Mouse (Mus musculus): Measurements from ENCODE around the gene Tmeff1. TPM values are rescaled to one million over a fixed set of nuclear protein-coding genes. Genes with fewer than 3 reads are reported as not detected.

Gene Tmeff1
- total RNA-seq, 2 experiments from 2014 or later: 0.52 to 0.66 TPM

DNA sequence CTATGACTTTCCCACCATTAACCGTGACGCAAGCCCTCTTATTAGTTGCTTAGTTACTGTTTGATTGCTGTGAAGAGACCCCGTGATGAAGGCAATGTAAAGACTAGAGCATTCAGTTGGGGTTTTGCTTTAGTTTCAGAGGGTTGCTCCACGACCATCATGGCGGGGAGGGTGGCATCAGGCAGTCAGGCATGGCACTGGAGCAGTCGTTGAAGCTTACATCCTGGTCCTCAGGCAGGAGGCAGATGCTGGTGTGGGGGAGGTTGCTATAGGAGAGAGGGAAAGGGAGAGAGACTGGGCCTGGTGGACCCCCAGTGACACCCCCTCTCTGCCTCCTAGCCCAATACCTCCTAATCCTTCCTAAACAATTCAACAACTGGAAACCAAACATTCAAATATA lies 35.1 kb downstream of the Tmeff1 start:
- DNase-seq (ENCODE audit: low spot score): no peak

DNA sequence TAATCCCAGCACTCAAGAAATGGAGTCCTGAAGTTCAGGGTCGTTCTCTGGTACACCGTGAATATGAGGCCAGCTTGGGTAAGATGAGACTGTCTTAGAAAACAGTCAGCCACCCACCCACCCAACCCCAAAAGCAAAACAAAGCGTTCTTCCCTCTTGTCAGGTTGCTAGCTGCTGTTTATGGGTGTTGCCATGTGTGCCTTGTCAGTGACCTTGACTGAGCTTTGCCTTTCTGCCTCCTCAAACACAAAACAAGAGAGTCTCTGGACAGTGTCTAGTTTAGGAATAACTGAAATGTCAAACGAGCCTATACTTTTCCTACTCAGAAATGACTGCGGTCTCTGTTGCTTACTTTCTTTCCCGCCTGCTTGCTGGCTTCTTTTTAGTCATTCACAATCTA lies 37.3 kb downstream of the Tmeff1 start:
- DNase-seq (ENCODE audit: low spot score): no peak

DNA sequence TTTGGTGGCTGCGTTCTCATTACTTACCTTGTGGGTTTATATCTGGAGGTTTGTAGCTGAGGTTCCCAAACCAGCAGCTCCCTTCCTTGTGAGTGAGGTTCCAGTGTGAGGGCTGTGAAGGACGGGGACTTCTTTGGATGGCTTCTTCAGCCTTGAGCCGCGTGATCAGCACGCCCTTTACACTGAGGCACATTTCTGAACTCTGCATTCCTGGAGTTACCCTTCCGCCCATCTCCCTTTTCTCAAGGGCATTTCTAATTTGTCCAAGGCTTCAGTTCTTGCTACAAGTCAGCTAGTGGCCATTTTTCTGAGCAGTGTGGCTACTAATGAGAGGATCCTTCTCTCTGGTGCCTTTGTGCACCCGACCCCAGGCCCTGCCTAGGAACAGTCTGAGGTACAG lies 38.0 kb downstream of the Tmeff1 start:
- no peak for DNase-seq (ENCODE audit: low spot score)

DNA sequence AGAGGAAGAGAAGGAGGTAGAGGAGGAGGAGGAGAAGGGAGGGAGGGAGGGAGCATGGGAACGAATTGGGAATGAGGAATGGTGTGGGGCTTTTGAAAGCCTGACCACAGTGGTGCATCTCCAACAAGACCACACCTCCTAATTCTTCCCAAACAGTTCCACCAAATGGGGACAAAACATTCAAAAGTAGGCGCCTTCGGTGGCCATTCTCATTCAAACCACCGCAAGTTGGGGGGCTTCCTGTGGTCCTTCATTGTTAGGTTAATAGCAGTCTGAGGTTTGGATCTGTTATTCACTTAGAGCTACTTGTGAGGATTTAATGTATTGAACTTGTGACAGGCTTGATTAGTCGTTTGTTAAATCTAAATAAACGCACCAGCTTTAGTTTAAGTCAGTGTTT lies 40.0 kb downstream of the Tmeff1 start:
- no peak for DNase-seq (ENCODE audit: low spot score)

DNA sequence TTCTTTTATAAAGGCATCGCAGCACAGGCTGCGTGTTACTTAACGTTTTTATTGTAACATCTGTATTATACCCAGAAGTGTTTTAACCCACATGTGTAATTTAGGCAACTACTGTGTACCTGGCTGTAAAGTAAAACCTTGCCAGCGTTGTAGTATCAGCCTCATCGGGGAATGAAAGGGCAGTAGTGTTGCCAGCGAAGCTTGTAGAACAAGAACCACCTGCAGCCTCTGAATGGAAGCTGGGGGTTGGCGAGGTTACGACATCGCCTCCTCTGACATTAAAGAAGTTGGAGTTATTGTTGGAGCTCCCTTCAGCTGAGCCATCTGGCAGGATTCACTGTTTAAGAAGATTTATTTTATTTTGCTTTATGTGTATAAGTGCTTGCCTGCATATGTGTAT lies 40.9 kb downstream of the Tmeff1 start:
- DNase-seq (ENCODE audit: low spot score): no peak

DNA sequence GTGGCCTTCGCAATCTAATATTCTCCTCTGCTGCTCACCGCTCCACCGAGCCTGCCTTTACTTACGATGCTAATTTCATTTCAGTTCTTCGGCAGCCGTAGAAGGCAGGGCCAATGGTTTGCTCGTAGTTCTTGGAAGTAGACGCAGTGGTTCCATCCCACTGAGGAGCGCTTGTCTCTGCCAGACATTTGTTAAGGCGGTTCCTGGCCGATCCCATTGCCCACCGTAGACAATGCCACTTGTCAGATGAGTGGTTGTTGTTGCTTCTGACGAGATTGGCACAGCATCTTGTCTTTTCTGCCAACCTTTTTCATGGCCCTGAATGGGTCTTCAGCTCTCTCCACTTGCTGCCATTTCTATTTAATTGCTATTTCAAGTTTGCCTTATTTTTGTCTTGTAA lies 44.5 kb downstream of the Tmeff1 start:
- no peak for DNase-seq (ENCODE audit: low spot score)

DNA sequence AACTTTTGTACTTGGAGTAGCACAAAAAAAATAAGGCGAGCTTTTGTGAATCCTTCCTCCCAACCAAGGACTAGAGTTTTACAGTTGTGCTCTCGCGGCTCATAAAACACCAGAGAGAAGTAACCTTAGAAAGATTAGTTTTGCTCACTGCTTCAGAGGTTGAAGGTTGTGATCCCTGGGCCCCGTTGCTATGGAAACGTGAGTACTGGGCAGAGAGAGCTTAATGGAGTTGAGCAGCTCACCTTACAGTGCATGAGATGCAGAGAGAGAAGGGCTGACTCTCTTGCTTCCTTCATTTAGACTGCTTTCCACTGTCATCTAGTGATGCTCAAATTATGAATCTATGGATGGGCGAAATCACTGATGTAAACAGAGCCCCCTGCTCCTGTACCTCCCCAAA lies 48.6 kb downstream of the Tmeff1 start:
- no peak for DNase-seq (ENCODE audit: low spot score)

DNA sequence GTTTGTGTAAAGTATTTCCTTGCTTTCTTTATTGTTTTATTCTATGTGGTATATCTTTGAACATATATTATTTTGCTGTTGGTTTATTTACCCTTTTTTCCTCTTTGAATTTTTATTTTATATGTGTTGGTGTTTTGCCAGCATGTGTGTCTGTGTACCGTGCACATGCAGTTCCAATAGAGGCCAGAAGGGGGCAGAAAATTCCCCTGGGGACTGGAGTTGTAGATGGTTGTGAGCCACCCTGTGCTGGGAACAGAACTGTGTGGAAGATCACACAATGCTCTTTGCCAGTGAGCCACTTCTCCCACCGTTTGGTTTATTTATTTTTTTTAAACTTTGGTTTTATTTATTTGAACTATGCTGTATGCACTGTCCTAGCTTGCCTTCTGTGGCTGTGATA lies 49.1 kb downstream of the Tmeff1 start:
- DNase-seq (ENCODE audit: low spot score): no peak

DNA sequence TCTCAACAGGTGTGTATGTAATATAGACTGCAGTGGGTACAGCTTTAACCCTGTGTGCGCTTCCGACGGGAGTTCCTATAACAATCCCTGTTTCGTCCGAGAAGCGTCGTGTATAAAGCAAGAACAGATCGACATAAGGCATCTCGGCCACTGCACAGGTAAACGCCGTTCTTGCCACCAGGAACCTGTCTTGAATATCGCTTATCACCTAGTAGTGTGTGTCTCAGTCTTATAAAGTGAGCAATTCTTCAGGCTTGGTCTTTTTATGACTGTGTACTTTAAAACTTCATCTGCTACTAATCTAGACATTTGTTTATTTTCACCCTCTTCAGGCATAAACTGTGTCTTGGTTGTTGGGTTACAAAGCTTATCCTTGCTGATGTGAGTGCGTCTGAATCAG lies 51.9 kb downstream of the Tmeff1 start:
- DNase-seq (ENCODE audit: low spot score): no peak

DNA sequence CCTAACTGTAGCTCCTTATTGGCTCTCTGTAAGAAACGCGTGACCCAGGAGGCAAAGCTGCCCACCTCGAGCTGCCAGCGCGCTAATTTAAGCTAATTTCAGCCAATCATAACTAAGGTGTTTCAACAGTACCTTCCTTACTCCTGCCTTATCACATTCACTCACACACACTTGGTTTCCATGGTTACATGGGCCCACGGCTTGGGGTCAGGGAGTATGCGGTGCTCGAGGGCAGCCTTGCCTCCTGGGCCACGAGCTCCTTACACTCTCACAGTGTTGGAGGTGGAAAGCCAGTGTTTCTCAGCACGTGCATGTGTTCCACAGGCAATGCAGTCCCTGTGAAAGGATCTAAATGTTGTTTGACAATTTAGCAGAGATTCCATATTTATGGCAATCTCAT lies 53.2 kb downstream of the Tmeff1 start:
- DNase-seq (ENCODE audit: low spot score): no peak

DNA sequence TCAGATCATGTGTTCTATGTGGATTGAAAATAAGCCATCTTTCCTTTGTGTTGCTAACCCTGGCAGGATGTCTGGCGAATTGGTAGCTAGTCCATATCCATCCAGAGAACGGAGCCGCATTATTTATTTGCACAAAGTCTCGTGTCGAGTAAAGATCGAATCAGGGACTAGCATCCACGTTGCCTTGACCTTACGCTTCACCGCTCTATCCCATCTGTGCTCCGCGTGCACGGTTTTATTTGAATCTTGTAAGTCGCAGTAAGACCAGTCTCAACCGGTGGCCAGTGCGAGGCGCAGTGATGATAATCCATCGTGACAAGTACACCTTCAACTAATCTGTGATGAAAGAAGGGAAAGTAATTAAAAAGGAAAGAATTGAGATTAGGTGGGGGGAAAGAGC lies 54.5 kb downstream of the Tmeff1 start:
- no peak for DNase-seq (ENCODE audit: low spot score)

DNA sequence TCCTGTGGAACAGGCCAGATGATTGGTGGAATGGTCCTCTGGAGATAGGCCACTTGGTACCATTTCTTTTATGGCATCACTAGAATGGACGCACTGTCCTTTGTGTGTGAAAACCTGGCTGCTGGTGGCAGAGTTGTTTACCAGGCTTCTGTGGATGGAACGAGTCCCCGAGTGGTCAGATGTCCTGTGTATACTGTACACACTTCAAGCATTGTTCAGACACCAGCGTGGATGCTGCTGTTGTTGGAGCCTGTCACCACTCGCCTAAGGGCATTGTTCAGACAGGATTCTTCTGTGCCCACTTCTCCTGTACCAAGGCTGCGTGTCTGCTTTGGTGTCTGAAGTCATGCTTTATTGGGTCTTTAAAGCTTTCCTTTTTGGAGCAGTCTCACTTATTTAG lies 58.8 kb downstream of the Tmeff1 start:
- no peak for DNase-seq (ENCODE audit: low spot score)

DNA sequence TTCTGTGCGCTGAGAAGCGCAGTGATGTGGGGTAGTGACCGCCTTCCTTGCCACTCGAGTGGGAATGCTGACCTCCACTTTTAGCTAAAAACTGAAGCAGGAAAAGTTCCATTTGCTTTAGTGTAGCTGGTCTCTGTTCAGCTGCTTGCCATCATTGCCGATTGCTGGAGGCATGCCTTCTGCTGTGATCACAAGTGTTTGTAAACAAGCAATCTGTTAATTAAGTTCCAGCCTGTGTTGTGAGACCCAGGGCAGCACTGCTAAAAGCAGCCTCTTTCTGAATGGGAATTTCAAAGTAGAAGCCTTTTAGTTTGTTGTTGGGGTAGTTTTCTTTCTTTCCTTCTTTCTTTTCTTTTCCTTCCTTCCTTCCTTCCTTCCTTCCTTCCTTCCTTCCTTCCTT lies 61.2 kb downstream of the Tmeff1 start:
- DNase-seq (ENCODE audit: low spot score): no peak

DNA sequence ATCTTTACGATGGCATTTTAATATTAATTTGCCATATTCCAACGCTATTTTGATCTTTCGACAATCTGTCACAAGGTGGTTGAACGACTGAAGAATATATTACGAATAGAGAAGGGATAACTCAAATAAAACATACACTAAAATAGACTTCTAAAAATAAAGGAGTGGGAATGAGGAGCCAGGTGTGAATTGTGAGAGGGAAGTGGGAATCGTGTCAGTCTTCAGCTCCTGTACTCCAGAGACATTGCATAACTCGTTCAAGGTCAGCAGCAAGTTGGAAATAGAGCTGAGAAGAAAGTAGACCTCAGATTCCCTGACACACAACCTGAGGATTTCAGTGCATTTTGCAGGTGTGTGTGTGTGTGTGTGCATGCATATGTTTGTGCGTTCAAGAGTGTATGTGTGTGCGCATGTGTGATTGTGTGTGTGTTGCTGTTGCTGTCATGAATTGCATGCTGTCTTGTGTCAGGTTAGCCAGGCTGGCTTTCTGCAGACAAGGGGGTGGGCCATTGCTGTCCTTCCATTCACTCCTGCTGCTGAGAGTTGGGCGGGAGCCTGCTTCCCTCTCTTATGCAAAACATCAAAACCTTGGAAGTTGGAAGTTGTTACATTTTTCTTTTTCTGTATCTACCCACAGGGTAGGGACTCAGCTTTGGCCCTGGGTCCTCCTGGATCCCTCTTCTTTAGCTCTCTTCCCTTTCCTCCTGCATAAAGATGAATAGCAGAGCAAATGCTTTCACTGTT lies 65.8 kb downstream of the Tmeff1 start:
- no peak for DNase-seq (ENCODE audit: low spot score)

DNA sequence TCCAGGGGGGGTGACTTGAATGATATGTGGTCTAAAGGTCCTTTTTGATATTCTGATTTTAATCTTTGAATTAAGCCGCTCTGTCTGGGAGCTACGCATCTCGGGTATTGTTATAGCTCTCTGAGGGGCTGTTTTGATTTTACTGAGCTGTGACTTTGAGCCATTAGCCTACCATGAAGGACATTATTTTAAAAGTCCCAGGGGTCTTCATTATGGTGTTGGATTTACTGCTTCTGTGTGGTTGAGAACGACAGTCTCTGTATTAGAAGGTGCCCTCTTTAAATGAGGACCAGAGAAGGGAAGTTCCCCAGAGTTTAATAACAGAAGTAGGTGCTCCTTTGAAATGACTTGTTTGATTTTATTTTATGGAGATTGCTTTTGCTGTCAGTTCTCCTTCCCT lies 69.1 kb downstream of the Tmeff1 start:
- no peak for DNase-seq (ENCODE audit: low spot score)

DNA sequence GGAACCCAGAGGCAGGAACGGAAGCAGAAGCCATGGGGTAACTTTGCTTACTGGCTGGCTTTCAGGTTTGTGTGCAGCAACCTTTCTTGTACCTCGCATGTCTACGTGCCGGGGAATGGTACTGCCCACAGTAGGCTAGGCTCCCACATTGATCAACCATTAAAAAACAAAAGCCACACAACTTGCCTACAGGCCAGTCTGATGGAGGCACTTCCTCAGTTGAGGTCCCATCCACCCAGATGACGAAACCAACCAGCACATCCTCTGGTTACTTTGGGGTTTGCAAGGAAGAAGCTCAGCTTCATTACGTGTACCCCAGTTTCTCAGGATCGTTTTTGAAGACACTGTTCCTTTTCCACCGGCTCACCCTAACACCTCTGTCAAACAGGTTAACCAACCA lies 71.6 kb downstream of the Tmeff1 start:
- DNase-seq (ENCODE audit: low spot score): no peak

DNA sequence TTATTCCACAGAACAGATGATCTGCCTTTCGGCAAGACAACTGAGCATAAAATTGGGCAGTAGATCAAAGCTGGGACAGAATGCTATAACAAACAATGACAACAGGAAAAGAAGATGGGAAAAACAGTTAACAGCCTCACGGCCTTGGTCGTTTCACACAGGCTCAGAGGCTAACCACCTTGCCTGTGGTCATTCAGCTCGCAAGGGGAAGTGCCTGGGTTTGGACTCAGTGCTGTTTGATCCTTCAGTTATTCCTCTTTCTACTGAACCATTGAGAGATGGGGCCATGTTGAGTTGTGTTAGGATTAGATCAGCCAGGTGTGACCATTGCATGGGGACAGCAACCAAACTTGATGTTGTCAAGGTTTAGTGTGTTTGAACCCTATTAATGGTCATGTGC lies 75.2 kb downstream of the Tmeff1 start:
- DNase-seq (ENCODE audit: low spot score): no peak

DNA sequence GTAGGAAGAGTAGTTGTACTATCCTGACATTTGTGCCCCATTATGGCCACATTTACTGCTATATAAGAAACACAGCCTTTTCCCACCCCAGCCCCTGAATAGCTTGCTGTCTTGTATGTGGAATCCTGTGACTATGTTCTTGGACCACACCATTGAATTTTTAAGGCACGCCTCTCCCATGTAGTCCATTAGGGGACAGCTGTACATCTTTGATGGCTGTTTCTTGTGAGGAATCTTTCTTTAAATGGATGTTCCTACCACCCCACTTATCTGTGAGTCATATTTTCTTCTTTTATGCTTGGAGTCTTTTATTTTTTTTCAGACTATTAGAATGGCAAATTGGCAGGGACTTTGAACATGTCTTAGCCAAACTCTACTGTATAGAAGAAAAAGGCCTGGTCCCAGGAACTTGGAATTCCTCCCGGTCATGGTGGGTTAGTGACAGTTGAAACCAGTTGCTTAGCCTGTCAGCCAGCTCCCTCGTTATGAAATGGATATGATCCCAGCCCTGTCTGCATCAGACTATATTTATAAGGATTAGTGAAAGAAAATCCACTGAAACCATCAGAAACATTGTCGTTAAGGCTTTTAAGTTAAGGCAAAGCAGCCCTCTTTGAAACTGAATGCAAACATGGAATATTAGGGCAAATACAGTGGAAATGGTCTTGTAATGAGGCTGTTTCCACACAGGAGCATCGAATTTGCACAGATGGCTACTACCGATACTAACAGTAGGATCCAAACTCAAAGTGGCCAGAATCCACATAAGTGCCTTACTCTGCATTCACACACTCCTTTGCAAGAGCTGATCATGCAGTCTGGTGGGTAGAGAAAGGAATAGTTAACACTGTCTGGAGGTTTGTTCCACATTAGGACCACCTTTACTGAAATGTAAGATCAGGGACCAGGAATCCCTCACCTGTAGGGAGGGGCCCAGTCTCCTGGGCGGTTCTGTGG lies 75.9 kb downstream of the Tmeff1 start:
- DNase-seq (ENCODE audit: low spot score): no peak

DNA sequence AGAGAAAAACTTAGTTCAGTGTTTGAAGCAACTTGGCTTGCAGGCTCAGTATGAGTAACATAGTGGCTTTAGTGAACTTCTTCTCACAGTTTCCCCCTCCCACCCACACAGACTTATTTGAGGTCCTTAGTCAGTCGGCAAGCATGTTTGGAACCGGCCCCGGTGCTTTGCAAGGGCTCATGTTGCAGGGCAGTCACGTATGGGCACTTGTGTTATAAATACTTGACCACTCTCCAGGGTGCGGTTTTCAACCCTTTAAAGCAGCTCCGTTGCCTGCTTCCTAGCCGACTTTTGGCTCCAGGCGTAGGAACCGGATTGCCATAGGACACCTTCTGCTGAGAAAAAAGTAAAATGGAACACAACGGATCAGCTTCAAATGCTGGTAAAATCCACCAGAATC lies 78.3 kb downstream of the Tmeff1 start, which contains the start of gene Cavin4:
TSS of gene Cavin4 (plus strand) at position 244 of the 400 bp plus-strand sequence.
- peak; percentile 89 for DNase-seq (ENCODE audit: low spot score)

DNA sequence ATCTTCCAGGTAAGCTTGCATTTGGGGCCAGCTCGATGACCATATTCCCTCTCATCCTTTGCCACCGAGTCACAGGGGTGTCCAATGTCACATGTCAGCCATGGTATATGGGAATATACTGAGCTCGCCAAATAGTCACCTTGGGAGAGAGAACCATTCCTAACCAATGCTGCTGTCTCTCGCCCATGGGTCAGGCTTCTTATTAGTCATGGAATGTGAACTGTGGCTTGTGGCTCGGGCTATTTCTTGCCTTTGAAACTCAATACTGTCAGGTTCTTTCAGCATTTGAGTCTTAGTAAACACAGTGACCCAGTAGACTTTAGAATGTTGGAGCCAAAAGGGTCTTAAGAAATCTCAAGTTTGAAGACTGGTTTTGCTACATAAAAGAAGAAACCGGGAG lies 79.0 kb downstream of the Tmeff1 start:
- peak; percentile 60 for DNase-seq (ENCODE audit: low spot score)

DNA sequence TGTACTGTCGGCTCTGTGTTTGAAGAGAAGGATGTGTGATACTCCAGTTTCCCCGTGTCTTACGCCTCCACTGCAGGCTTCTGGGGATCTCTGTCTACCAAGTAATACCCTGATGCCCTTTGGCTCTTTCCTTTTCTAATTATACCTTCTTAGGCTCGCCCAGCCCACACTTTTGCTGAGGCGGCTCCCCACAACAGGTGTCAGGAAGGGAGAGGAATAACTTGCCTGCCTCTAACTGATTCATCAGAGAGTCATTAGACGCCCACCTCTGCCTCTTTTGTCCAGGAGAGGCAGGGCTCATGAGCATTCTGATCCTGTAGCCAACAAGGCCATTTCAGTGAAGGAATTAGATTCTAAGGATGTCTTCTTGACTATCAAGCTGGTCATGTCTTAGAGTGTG lies 82.3 kb downstream of the Tmeff1 start:
- DNase-seq (ENCODE audit: low spot score): peak; percentile 22

DNA sequence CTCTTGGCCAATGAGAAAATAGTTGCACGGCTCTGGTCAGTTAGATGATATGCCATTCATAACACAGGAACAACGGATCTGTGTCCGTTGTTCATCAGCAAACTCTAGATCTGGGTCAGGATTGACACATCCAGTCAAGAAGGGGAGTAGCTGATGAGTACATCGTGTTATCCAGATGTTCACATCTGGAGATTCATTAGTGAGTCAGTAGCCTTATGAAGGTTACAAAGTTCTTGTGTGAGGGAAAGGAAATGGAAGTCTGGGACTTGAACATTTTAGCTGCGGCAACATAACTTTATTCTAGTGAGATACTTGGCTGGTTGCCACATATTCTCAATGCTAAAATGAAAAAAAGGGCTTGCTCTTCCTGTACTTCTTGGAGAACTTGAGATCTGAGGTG lies 87.9 kb downstream of the Tmeff1 start:
- no peak for DNase-seq (ENCODE audit: low spot score)

DNA sequence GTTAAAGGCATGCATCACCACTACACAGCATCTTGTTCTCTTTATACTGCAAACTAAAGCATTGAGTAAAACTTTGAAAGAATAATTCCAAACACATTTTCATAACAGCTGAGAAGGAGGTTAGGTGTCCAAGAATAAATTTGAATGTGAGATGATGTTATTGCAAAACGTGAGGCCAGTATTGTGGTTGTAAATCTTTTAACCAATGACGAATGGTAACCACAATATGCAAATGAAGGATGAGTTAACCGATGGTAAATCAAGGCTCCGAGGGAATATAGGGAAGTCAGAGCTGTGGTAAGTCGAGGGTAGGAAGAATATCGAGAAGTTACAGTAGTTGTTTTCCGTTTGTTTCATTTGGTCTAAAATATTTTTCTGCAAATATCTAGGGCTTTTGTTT lies 89.4 kb downstream of the Tmeff1 start:
- DNase-seq (ENCODE audit: low spot score): no peak

Measured in gastrocnemius, adult 18-20 months (tissue).